Mouse (Mus musculus) heart, postnatal 0 days (tissue): Measurements from ENCODE around the gene Arid1a.

Experiments
- CTCF ChIP-seq: IDR thresholded peaks from 2 replicates; pipeline ENCODE4 v1.5.1; 2016; ENCODE audit warnings: antibody characterized with exemption, control low read depth, low read depth
- EP300 ChIP-seq: IDR thresholded peaks from 2 replicates; pipeline ENCODE4 v1.6.1; 2016; ENCODE audit warnings: antibody characterized with exemption, low read depth

GRCm38 (mm10) chr4:133763112-133763511 is 6.5 kb upstream of the Arid1a start:
- TF ChIP-seq CTCF (no peak), EP300 (no peak)
